Mouse (Mus musculus) intestine, embryonic 16.5 days (tissue): Measurements from ENCODE around the gene Zfp202. TPM values are rescaled to one million over a fixed set of nuclear protein-coding genes. Genes with fewer than 3 reads are reported as not detected.
"Not testable (repeated sequence)": the region's sequence is repeated elsewhere in the genome, so short reads cannot be mapped to it uniquely, and the experiment has no call there.

ENCODE experiments used
- ATAC-seq: fragments of 200-750 bp; cut with Nextera tagmentation; 2 replicates; pipeline ENCODE4 v1.8.0; 2017; ENCODE audit warnings: moderate TSS enrichment, moderate library complexity
- H3K27ac ChIP-seq: fragments of 300-500 bp; sonication (generic); 2 replicates; pipeline ENCODE4 v1.5.1; 2014; ENCODE audit warnings: mild to moderate bottlenecking, low read length
- H3K27me3 ChIP-seq: fragments of 300-500 bp; sonication (generic); replicated peaks from 2 replicates; pipeline ENCODE4 v1.6.1; 2014; ENCODE audit warnings: low read length, control low read depth, mixed read lengths; ENCODE audit not compliant: control insufficient read depth, insufficient read depth
- H3K36me3 ChIP-seq: fragments of 300-500 bp; sonication (generic); 2 replicates; pipeline ENCODE4 v1.6.1; 2014; ENCODE audit warnings: low read length, control low read depth; ENCODE audit not compliant: control insufficient read depth, insufficient read depth
- H3K4me1 ChIP-seq: fragments of 300-500 bp; sonication (generic); 2 replicates; pipeline ENCODE4 v1.6.1; 2014; ENCODE audit warnings: low read length, control low read depth, mixed read lengths; ENCODE audit not compliant: control insufficient read depth, insufficient read depth
- H3K4me2 ChIP-seq: fragments of 300-500 bp; sonication (generic); 2 replicates; pipeline ENCODE4 v1.6.1; 2014; ENCODE audit warnings: low read depth, low read length, control low read depth
- H3K4me3 ChIP-seq: fragments of 300-500 bp; sonication (generic); 2 replicates; pipeline ENCODE4 v1.5.1; 2014; ENCODE audit warnings: mild to moderate bottlenecking, low read length
- H3K9ac ChIP-seq: fragments of 300-500 bp; sonication (generic); 2 replicates; pipeline ENCODE4 v1.6.1; 2014; ENCODE audit warnings: low read depth, low read length
- H3K9me3 ChIP-seq: fragments of 300-500 bp; sonication (generic); 2 replicates; pipeline ENCODE4 v1.6.1; 2016; ENCODE audit warnings: low read length, control low read depth; ENCODE audit not compliant: control insufficient read depth
- WGBS: fragments of 180-500 bp; shearing (Covaris S2); extraction: QIAGEN DNeasy Blood & Tissue Kit; methylation state at CpG from one replicate; pipeline ENCODE4 v1.1.7; 2014; 5-methylcytosine and 5-hydroxymethylcytosine counted together
- polyA plus RNA-seq: library from polyadenylated mRNA; unstranded; fragments of >200 nt; fragmentation: Nextera tagmentation; extraction: Ambion mirVana; gene quantifications from 2 replicates; pipeline ENCODE4 v1.2.1, GENCODE M21; 2015

Zfp202 gene
- 2.8 and 3.1 TPM in 2 replicates for polyA plus RNA-seq

DNA sequence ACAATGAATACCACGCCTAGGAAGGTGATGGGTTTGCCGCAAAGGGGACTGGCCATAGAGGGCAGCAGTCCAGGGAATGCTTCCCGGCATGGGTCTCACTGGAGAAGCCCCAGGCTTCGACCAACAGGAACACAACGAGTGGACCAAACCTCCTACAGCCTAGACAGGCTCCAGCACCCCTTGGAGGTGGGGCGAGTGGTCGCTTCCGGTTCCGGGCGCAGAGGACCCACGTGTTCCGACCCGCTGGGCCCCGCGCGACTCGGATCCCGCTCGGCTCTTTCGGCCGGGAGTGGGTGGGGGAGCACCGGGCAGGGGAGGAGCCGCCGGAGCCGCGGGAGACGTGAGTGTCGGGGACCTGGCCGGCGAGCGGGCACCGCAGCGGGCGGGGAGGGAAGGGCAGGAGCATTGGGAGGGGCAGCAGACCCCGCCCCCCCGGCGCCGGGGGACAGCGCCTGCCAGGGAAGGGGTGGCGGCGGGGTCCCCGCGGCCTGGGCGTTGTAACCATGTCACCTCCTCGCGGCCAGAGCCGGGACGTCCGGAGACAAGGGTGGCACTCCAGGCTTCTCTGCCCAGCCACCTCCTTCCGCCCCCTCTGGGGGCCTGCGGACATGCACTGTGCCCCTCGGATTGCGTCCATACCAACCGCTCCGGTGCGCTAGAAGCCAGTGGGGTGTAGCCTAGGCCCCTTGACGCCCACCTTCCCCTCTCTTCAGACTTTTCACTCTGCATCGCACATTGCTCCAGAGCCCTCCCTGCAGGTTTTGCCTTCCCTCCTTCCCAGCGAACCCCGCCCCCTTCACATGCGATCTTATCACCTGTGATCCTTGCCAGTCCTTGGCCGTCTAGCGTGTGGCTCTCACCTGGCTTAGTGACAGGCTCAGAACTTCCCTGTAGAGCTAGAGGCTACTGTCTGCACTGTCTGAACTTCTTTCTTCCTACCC is at the start of gene Zfp202:
Gene Zfp202 (plus strand): TSS at position 219 of the 941 bp plus-strand sequence.
- WGBS = under 1% methylated on average over 49 of the region's 63 CpGs
- ATAC-seq = peak; percentile 96
- Histone ChIP-seq H3K27ac (peak within 1 kb of the TSS; percentile 78), H3K4me1 (peaks cover 8% of the 10 kb centered on the region), H3K27me3 (no peaks in the 10 kb centered on the region), H3K36me3 (no peaks in the 10 kb centered on the region), H3K9ac (peak within 1 kb of the TSS; percentile 87), H3K4me3 (peak within 1 kb of the TSS; percentile 80), H3K4me2 (peak within 1 kb of the TSS; percentile 88), H3K9me3 (no peaks in the 10 kb centered on the region)

- Histone ChIP-seq H3K4me3 (no peak overlapping the region), H3K27ac (no peak overlapping the region), H3K36me3 (no peaks in the 10 kb centered on the region), H3K9me3 (no peaks in the 10 kb centered on the region), H3K4me1 (no peaks in the 10 kb centered on the region), H3K4me2 (no peak overlapping the region), H3K27me3 (no peaks in the 10 kb centered on the region), H3K9ac (no peak overlapping the region)
- no peak for ATAC-seq
- WGBS = 64% methylated on average over 4 of the region's 4 CpGs
These were observed 36.9 kb upstream of the Zfp202 start for GRCm38 (mm10) chr9:40155118-40155644.

DNA sequence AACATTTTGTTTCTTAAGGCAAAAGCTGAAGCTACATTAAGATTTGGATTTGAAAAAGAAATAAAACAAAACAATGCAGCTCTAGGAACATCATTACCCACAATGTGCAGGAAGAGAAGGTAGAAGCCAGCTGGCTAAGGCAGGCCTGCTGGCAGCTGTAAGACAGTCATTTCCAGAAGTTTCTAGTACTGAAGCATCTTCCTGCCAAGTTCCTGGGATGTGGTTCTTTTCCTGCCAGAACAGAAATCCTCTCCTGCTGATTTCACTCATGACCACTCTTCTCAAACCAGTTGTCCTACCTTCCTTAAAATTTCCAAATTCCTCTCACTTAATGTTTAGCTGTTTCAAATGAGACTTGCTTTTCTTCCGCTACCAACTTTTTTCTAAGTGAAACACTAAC is 25.7 kb upstream of the Zfp202 start:
- Histone ChIP-seq H3K9me3 (no peaks in the 10 kb centered on the region), H3K4me1 (no peaks in the 10 kb centered on the region), H3K9ac (no peak overlapping the region), H3K4me2 (no peak overlapping the region), H3K27me3 (no peaks in the 10 kb centered on the region), H3K4me3 (no peak overlapping the region), H3K27ac (no peak overlapping the region), H3K36me3 (no peaks in the 10 kb centered on the region)
- WGBS = 90% methylated on average over 1 of the region's 1 CpGs
- ATAC-seq = no peak

DNA sequence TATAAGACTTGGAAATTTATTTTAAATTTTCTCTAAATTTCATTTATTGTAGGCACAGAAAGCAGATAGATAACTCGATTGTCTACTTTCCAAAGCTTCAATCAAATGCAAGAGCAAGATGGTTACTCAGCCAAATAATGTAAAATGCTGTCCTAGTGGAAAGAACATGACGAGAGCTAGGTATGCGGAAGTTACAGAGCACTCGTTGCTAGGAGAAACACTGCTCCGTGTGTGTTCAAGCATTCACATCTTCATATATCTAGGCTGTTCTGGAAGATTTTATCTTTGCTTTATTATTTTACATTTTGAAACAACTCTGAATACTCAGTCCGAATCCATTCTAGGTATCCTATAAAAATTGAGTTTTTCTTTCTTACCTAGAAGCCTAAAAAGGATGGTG is 15.1 kb upstream of the Zfp202 start:
- H3K9ac ChIP-seq = no peak overlapping the region
- no peaks in the 10 kb centered on the region for H3K4me1 ChIP-seq
- no peak overlapping the region for H3K4me2 ChIP-seq
- no peaks in the 10 kb centered on the region for H3K36me3 ChIP-seq
- ATAC-seq = no peak
- 79% methylated on average over 6 of the region's 6 CpGs for WGBS
- H3K27me3 ChIP-seq = no peaks in the 10 kb centered on the region
- no peak overlapping the region for H3K27ac ChIP-seq
- no peak overlapping the region for H3K4me3 ChIP-seq
- no peaks in the 10 kb centered on the region for H3K9me3 ChIP-seq

GRCm38 (mm10) chr9:40180620-40181019 is 11.5 kb upstream of the Zfp202 start, which contains the start of gene Olfr986:
Gene Olfr986 (plus strand): TSS chr9:40180920.
- Histone ChIP-seq H3K9me3 (no peaks in the 10 kb centered on the region), H3K4me2 (no peak within 1 kb of the TSS), H3K27ac (no peak within 1 kb of the TSS), H3K4me1 (no peaks in the 10 kb centered on the region), H3K9ac (no peak within 1 kb of the TSS), H3K4me3 (no peak within 1 kb of the TSS), H3K27me3 (no peaks in the 10 kb centered on the region), H3K36me3 (no peaks in the 10 kb centered on the region)
- ATAC-seq = no peak
- WGBS = 85% methylated on average over 5 of the region's 5 CpGs

GRCm38 (mm10) chr9:40185166-40185565 is 7.0 kb upstream of the Zfp202 start:
- WGBS = 56% methylated on average over 2 of the region's 2 CpGs

DNA sequence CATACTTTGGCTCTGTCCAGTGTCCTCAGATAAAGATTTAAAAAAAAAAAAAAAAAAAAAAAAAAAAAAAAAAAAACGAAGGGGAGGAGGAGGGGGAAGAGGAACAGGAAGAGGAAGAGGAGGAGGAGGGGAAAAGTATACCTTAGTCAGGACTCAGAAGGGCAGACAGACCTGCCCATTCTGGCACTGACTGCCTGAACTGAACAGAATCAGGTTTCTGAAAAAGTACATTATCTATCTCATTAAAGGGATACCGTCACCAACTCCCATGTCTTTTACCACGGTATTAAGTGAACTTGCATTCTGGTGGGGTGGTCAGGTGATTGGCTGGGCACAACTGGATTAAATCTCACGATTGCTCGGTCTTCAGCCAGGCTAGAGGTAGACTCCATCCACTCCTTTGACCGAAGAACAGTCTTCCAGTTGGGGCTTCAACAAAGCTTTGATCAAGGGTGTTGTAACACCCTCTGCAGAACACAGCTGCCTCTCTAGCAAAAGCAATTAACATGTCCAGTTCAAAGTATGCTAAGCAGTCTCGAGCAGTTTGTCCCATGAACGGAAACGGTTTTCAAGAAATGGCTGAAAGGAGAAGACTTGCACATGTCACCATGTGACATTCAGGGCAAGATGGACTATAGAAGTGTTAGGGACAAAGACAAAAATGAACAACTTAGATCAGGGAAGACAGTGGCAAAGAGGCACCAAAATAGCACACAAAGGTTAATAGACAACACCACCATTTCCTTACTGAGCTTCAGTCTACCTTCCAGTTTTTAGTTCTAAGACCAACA is 835 bp upstream of the Zfp202 start:
- H3K4me1 ChIP-seq = peaks cover 8% of the 10 kb centered on the region
- H3K4me3 ChIP-seq = peak overlapping the region; percentile 80
- peak overlapping the region; percentile 87 for H3K9ac ChIP-seq
- peak overlapping the region; percentile 88 for H3K4me2 ChIP-seq
- no peak for ATAC-seq
- H3K9me3 ChIP-seq = no peaks in the 10 kb centered on the region
- H3K36me3 ChIP-seq = no peaks in the 10 kb centered on the region
- H3K27me3 ChIP-seq = no peaks in the 10 kb centered on the region
- no peak overlapping the region for H3K27ac ChIP-seq
- 93% methylated on average over 8 of the region's 9 CpGs for WGBS

More at GRCm38 (mm10) chr9:40185166-40185565, 7.0 kb upstream of the Zfp202 start:
- H3K9me3 ChIP-seq, H3K9ac ChIP-seq, H3K36me3 ChIP-seq, H3K27ac ChIP-seq, H3K4me2 ChIP-seq, H3K27me3 ChIP-seq, H3K4me1 ChIP-seq, H3K4me3 ChIP-seq, ATAC-seq: not testable (repeated sequence)

DNA sequence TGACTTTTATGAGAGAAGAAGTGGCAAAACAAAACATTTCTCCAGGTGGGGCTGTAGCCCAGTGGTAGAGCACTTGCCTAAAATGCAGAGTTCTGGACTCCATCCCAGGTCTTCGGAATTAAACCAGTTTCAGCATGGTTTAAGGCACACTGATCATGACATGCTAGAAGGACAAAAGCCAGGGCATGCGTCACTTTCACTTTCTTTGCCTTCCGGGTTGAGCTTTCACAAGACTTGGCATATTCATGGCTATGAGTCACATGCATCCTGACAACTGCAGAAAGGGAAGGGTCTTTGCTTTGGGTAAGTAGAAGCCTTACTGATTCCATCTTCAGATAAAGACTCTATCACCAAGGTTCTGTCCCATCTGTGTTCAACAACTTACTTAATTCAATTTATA is 3.9 kb downstream of the Zfp202 start:
- H3K9ac ChIP-seq = no peak overlapping the region
- H3K4me1 ChIP-seq = peaks cover 8% of the 10 kb centered on the region
- no peaks in the 10 kb centered on the region for H3K9me3 ChIP-seq
- no peaks in the 10 kb centered on the region for H3K27me3 ChIP-seq
- no peak overlapping the region for H3K27ac ChIP-seq
- H3K4me3 ChIP-seq = no peak overlapping the region
- 91% methylated on average over 3 of the region's 3 CpGs for WGBS
- H3K4me2 ChIP-seq = no peak overlapping the region
- ATAC-seq = no peak
- H3K36me3 ChIP-seq = no peaks in the 10 kb centered on the region

- no peak overlapping the region for H3K4me2 ChIP-seq
- H3K27me3 ChIP-seq = no peaks in the 10 kb centered on the region
- no peak for ATAC-seq
- no peak overlapping the region for H3K27ac ChIP-seq
- no peaks in the 10 kb centered on the region for H3K4me1 ChIP-seq
- no peaks in the 10 kb centered on the region for H3K9me3 ChIP-seq
- 72% methylated on average over 5 of the region's 5 CpGs for WGBS
- no peak overlapping the region for H3K9ac ChIP-seq
- peaks cover 3% of the 10 kb centered on the region; the same call in 1 of the 2 replicates for H3K36me3 ChIP-seq
- no peak overlapping the region for H3K4me3 ChIP-seq
These were observed 14.4 kb downstream of the Zfp202 start for GRCm38 (mm10) chr9:40206546-40206950.
